Mouse (Mus musculus) bone marrow, adult 2 months (tissue): ENCODE data around the gene Stk39.

Experiments used
- CTCF ChIP-seq: fragments of 200-500 bp; IDR thresholded peaks from 2 replicates; pipeline ENCODE4 v1.5.1; 2011; ENCODE audit warnings: low read length, control low read depth; ENCODE audit not compliant: control insufficient read depth, insufficient read depth
- POLR2A ChIP-seq: fragments of 200-500 bp; IDR thresholded peaks from 2 replicates; pipeline ENCODE4 v1.6.1; 2011; ENCODE audit warnings: low read depth, mild to moderate bottlenecking, control low read depth, low read length, borderline replicate concordance; ENCODE audit not compliant: control insufficient read depth

DNA sequence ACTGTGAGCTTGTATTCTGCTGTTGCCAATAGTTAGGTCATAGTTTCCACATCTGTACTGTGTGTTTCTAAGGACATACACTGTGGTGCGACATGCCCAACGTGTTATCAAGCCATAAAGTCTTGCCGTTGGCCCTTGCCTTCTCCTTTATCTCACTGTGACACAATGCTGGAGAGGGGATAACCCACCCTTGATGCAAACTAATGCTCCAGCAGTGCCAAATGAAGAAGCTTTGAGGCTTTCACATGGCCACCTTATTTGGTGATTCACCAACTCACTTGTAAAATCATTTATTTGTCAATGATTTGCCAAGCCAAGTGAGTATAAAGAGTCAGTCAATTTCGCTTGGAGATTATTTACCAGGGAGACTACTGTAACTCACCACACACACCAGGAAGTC is 46.0 kb downstream of the Stk39 start:
- TF ChIP-seq POLR2A: no peak
- no peak for TF ChIP-seq CTCF
